Mouse (Mus musculus): ENCODE data around the gene Inhbb.

DNA sequence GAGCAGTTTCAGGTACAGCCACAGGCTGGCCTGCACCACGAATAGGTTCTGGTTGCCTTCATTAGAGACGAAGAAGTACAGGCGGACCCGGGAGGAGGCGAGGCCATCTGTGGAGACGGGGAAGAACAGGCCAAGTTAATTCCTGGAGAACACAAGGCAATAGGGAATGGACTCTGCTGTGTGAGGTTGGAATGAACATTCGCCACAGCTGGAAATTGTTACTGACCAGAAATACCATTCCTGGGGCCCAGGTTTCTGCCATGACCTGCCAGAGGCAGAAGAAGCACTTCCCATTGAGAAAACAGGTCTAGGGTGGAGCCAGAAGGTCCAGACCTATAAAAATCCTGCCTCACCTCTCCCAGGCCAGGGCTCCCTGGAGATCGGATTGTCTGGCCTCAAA is 4.1 kb downstream of the Inhbb start:
- no peak for TF ChIP-seq CTCF (IDR thresholded peaks at IDR 0.05; ENCODE audit: extremely low read depth, insufficient read length, insufficient replicate concordance, low read depth, low read length)
- no peak for TF ChIP-seq POLR2A (IDR thresholded peaks at IDR 0.05; ENCODE audit: low read depth, low read length)
